Mouse (Mus musculus) liver (tissue): ENCODE data around the gene Rtf1.
"Not testable (repeated sequence)": the region's sequence is repeated elsewhere in the genome, so short reads cannot be mapped to it uniquely, and the experiment has no call there.

Experiments used
- DNase-seq: peaks from one replicate; pipeline ENCODE4 v3.0.0-alpha.2; 2020; ENCODE audit warnings: mixed read lengths

The Rtf1 gene

GRCm38 (mm10) chr2:119674525-119675214 lies at the start of gene Rtf1:
Rtf1 (plus strand) TSS chr2:119675068.
- DNase-seq: peak; percentile 98

- DNase-seq: no peak
Observed at GRCm38 (mm10) chr2:119636781-119637180, 38.1 kb upstream of the Rtf1 start.

DNA sequence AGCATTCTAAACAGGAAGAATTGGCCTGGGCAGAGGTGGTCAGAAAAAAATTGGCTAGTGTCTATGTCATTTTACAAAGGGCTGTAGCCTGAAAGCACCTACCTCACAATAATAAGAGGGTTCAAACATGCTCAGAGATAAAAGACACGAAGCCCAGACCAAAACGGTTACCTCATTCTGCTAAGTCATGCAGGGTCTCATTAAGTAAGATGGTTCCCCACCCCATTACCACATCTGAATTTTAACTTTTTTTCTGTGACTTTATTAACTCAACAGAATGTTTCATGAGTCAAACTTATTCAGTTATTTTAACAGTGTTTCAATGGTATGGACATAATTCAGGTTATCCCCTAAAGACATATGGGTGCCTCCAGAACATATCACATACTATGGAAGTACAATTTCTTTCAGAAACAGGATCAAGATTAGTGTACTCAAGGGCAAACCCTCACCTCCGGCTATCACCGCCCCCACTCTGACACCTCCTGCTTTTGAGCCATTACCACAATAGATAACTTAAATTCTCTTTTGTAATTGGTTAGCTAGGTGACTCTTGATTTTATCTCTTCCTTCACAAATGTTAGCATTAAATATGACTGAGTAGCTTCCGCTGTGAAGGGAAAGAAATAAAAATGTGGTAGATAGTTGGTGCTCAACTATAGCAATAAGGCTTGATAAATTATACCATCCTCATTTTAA lies 33.5 kb upstream of the Rtf1 start:
- DNase-seq: no peak

GRCm38 (mm10) chr2:119644254-119644653 lies 30.6 kb upstream of the Rtf1 start:
- no peak for DNase-seq

DNA sequence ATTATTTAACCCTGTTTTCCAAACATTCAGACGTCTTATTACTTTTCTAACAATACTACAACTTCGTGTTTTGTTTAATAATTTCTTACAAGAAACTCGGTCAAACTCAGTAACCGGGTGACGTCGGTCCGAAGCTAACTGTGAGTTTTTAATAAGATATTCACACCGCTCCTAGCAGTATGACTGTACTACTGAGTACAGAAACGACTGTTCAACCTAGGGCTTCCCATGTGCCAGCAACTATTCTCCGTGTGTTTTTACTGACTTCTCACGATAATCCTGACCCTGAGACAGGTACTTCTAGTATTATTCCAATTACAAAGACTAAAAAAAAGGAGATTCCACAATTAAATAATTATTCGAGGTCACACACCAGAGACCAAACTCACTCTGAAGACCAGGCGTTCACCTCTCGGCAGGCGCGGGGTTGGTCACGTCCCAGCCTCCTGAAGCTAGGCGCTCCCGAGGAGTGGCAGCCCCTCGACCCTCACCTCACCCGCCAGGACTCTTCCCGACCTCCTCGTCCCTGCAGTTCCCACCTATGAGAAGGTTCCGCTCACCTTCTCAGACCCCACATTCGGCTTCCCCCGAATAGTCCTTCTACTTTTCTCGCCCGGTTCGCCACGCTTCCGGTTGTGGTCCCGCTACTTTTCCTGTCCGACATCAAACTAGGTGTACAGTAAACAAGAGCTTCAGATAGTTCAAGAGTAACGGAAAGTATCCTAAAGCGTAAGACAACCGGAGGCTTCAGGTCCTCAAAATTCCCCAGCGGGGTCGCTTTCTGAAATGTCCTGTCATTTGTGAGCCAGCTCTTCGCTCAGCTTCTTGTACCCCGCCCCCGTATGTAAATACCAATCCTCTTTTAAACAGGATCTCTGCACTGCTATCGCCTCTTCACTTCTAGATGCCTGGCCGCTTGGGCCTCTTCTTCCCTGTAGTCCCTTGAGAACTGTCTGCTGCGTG lies 12.4 kb upstream of the Rtf1 start, which contains the start of gene Ndufaf1:
Ndufaf1 (minus strand) TSS at position 608 of the 963 bp plus-strand sequence.
- DNase-seq: peak; percentile 81

- DNase-seq: not testable (repeated sequence)
Observed at GRCm38 (mm10) chr2:119665744-119666143, 9.1 kb upstream of the Rtf1 start.

GRCm38 (mm10) chr2:119669010-119669409 lies 5.9 kb upstream of the Rtf1 start:
- peak; percentile 38 for DNase-seq

GRCm38 (mm10) chr2:119675215-119675784 lies 432 bp downstream of the Rtf1 start:
- DNase-seq: peak; percentile 69

- no peak for DNase-seq
Observed at GRCm38 (mm10) chr2:119675831-119676230, 963 bp downstream of the Rtf1 start.

DNA sequence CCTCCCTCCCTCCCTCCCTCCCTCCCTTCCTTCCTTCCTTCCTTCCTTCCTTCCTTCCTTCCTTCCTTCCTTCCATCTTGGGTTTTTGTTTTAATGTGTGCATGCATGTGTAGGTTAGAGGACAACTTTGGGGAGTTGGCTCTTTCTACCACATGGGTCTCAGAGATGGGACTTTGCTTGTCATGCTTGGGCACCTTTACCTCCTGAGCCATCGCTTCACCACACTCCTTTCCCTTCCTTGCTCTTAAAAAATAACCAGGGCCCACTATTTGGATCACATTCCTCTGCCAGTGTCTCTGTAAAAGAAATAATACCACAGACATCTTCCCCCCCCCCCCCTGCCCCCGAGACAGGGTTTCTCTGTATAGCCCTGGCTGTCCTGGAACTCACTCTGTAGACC lies 8.8 kb downstream of the Rtf1 start:
- no peak for DNase-seq

GRCm38 (mm10) chr2:119692003-119692701 lies 17.3 kb downstream of the Rtf1 start:
- DNase-seq: no peak

DNA sequence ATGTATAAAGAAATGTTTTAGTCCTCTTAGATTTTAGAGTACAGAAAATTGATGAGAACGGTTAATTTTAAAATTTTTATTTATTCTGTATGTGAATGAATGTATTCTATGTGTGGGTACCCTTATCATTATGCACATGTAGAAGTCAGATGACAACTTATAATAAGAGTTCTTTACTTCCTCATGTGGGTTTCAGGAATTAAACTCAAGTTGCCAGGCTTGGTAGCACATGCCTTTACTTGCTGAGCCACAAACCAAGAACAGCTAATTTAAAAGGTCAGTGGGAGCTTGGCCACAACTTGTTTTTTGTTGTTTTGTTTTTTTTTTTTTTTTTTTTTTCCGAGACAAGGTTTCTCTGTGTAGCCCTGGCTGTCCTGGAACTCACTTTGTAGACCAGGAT lies 20.0 kb downstream of the Rtf1 start:
- no peak for DNase-seq

DNA sequence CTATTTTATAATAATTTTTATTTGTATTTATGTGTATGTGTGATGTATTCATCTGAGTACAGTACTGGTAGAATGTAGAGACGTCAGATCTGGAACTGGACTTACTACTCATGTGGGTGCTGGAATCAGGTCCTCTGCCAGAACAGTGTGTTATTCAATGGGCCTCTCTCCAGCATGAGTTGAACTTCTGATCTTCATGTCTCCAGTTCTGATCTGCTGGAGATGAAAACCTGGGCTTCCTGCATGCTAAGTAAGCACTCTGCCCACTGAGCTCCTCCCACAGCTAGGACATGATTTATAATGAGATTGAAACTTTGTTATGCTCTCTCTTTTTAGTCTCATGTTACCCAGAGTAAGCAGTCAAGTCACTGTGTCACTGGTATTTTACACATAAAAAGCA lies 21.2 kb downstream of the Rtf1 start:
- no peak for DNase-seq

GRCm38 (mm10) chr2:119698472-119698871 lies 23.6 kb downstream of the Rtf1 start:
- no peak for DNase-seq

DNA sequence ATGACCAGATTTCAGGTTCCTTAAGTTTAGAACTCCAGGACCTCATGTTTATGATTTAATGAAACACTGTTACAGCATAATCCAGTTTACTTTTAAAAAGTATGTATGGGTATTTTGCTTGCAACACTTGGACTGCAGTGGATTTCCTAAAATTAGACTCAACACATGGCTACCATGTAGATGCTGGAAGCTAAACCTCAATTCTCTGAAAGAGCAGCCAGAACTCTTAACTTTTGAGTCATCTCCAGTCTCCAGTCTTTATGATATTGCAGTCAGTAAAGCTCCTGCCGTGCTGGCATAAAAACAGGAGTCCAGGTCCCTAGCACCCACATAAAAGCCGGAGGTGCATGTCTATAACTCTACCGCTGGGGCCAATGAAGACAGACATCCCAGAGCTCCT lies 25.1 kb downstream of the Rtf1 start:
- no peak for DNase-seq

DNA sequence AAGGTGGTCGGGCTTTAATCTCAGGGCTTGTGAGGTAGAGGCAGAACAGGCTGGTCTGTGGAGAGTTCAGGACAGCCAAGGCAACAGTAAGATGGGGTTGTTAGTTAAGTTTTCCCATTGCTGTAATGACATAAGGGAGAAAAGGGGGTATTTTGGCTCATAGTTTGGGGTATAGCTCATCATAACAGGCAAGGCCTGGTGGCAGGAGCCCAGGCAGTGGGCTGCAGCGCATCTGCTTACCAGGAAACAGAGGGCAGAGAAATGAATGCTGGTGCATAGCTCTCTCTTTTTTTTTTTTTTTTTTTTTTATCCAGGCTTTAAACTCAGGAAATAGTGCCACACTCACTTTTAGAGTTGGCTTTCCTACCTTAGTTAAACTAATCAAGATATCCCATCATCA lies 28.3 kb downstream of the Rtf1 start:
- no peak for DNase-seq

DNA sequence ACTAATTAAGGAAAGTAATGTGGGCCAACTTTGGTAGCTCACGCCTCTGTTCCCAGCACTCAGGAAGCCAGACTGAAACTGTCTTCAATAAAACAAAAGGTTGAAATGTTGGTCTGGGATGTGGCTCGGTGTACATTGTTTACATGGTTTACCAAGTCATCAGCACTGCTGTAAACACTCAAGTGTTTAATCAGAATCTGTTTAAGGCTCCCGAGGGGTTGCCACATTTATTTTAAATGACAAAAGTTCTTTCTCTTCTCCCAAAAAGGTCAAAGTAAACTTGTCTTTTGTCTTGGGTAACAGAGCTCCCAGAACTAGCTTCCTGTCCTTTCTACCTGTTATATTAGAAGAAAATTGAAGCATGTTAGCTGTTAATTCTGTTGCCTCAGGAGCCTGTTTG lies 32.8 kb downstream of the Rtf1 start:
- no peak for DNase-seq

DNA sequence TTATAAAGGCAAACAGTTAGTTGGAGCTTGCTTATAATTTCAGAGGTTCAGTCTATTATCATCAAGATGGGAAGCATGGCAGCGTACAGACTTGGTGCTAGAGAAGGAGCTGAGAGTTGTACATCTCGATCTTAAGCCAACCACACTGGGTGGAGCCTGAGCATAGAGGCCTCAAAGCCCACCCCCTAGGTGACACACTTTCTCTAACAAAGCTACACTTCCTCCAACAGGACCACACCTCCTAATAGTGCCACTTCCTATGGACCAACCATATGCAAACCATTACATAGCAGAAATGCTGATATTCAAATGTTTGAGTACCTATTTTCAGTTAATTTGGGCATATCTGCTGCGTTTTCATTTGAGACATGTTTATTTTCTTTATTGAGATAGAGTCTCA lies 35.1 kb downstream of the Rtf1 start:
- no peak for DNase-seq

GRCm38 (mm10) chr2:119715868-119716267 lies 41.0 kb downstream of the Rtf1 start:
- not testable (repeated sequence) for DNase-seq

- DNase-seq: no peak
Observed at GRCm38 (mm10) chr2:119721070-119721469, 46.2 kb downstream of the Rtf1 start.

- peak; percentile 63 for DNase-seq
Observed at GRCm38 (mm10) chr2:119727762-119728416, 53.0 kb downstream of the Rtf1 start.

DNA sequence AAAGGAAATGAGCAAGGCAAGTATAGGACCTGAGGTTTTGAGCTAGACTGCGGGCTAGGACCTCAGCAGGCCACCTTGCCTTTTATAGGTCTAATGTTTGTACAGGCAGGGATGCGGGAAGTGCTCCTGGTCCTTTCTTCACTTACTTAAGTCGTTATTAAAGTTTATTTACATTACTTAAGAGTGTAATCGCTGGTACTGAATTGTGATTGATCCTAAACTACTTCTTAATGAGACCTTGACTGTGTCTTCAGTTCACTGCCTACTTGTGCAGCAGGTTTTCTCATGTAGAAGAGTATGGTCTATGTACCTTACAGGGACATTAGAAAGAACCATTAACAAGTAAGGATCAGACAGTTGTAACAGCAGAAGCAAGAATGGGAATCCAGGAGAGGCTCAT lies 55.9 kb downstream of the Rtf1 start:
- no peak for DNase-seq
